Mouse (Mus musculus): ENCODE data around the gene Brip1. TPM values are rescaled to one million over a fixed set of nuclear protein-coding genes. Genes with fewer than 3 reads are reported as not detected.

Gene Brip1
- polyA plus RNA-seq, 1 experiment from 2014 or later: 1.4 TPM

DNA sequence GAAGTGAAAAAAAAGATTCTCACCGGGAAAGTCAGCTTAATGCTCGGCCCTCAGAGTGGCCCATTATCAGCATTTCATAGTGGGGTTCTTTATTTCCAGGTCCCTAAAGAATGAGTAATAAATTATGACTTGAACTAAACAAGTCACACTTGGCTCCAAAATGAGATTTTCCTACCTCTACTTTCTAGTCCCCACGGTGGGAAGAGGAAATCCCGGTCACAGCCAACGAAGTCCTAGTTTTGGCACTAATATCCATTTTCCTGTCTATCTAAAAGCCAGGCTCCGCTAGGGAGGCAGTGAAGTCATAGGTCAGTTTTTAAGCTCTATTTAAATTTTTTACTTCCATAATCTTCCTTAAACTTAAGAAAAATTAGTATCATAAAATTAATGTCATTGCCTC lies 99.8 kb downstream of the Brip1 start:
- Histone ChIP-seq H3K36me3 (no peaks in the 10 kb centered on the region), H3K4me3 (no peak overlapping the region), H3K9ac (no peak overlapping the region), H3K9me3 (no peaks in the 10 kb centered on the region), H3K27me3 (no peaks in the 10 kb centered on the region), H3K4me1 (replicated peaks) (no peaks in the 10 kb centered on the region), H3K4me2 (no peak overlapping the region), H3K27ac (replicated peaks) (no peak overlapping the region)
- WGBS: 75% methylated on average over 6 of the region's 6 CpGs
- no peak for ATAC-seq (ENCODE audit: low read depth)

DNA sequence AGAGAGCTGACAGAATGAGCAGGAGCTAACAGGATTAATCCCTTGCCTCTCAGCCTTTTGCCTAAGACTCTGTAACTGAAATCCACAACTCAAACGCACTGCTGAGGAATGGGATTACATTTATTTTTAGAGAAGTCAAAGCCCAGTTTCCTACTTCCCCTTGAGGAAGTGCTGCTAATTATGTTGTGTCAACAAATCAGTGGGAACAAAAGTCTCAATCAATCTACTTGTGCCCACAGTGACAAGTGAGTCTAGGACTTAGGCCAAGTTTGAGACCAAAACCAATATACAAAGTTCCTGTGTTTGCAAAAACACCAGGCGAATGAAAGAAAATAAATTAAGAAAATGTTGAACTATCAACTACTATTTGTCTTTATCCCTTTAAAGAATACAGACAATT lies 101.7 kb downstream of the Brip1 start:
- 76% methylated on average over 2 of the region's 2 CpGs for WGBS
- no peak for ATAC-seq (ENCODE audit: low read depth)
- H3K27ac ChIP-seq (replicated peaks): no peak overlapping the region
- no peak overlapping the region for H3K9ac ChIP-seq
- no peaks in the 10 kb centered on the region for H3K4me1 ChIP-seq (replicated peaks)
- no peaks in the 10 kb centered on the region for H3K9me3 ChIP-seq
- no peak overlapping the region for H3K4me3 ChIP-seq
- no peak overlapping the region for H3K4me2 ChIP-seq
- no peaks in the 10 kb centered on the region for H3K27me3 ChIP-seq
- no peaks in the 10 kb centered on the region for H3K36me3 ChIP-seq

DNA sequence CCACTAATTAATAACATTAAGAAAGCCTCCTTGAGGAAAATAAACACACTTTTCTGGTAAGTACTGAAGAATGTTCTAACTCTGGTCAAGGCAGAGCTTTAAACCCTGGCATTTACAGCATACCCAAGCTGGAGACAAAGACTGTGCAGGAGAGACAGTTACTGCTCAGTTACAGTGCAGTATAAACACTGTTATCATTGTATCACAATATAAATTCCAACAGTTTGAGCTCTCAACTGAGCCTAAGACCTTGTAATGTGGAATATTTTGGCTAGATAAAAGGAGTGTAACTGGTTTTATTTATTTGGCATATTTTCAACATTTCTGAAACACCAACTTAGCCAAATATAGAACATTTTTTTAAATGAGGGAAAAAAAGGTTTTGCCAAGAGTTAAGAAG lies 112.2 kb downstream of the Brip1 start:
- Histone ChIP-seq H3K36me3 (no peaks in the 10 kb centered on the region), H3K27ac (replicated peaks) (no peak overlapping the region), H3K9me3 (no peaks in the 10 kb centered on the region), H3K4me1 (replicated peaks) (no peaks in the 10 kb centered on the region), H3K9ac (no peak overlapping the region), H3K4me2 (no peak overlapping the region), H3K4me3 (no peak overlapping the region), H3K27me3 (no peaks in the 10 kb centered on the region)
- ATAC-seq (ENCODE audit: low read depth): no peak

DNA sequence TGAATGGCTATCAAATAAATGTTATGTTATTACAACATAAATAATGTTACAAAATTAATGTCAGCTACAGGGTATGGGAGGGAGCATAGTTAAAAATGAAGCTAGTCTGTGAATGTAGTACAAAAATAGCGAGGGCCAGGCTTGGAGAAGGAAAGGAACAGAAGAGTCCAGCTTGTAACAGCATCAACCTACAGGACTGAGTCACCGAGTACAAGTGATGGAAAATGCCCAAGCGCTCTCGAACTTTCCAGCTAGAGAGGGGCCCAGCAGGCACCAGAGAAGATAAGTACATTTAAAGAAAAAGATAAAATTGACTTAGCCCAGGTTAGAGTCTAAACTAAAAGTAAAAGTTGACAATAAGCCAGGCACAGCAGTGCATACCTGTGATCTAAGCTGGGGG lies 116.5 kb downstream of the Brip1 start:
- Histone ChIP-seq H3K4me2 (no peak overlapping the region), H3K27ac (replicated peaks) (no peak overlapping the region), H3K4me3 (no peak overlapping the region), H3K4me1 (replicated peaks) (peaks cover 6% of the 10 kb centered on the region; the same call in 1 of the 2 replicates), H3K9me3 (no peaks in the 10 kb centered on the region), H3K36me3 (no peaks in the 10 kb centered on the region), H3K27me3 (no peaks in the 10 kb centered on the region), H3K9ac (no peak overlapping the region)
- no peak for ATAC-seq (ENCODE audit: low read depth)
- WGBS: 86% methylated on average over 4 of the region's 4 CpGs

DNA sequence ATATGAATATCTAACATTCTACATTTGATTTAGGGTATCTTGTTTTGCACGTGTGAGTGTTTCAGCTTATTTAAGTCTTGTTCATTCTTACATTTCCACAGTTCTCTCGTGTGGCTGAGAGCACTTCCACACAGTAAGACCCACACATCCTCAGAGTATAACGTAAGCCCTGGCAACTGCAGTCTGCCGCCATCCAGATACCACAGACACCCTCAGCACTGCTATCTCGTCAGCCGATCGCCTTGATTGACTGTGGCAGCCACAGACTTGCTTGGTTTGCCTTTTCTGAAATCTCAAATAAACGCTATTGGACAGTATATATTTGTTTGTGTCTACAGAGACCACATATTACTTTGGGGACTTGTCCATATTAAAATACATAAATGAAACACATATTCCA lies 123.0 kb downstream of the Brip1 start:
- Histone ChIP-seq H3K36me3 (no peaks in the 10 kb centered on the region), H3K4me3 (no peak overlapping the region), H3K9me3 (no peaks in the 10 kb centered on the region), H3K9ac (no peak overlapping the region), H3K27ac (replicated peaks) (no peak overlapping the region), H3K4me1 (replicated peaks) (no peaks in the 10 kb centered on the region), H3K4me2 (no peak overlapping the region), H3K27me3 (no peaks in the 10 kb centered on the region)
- ATAC-seq (ENCODE audit: low read depth): no peak
- 87% methylated on average over 8 of the region's 8 CpGs for WGBS

DNA sequence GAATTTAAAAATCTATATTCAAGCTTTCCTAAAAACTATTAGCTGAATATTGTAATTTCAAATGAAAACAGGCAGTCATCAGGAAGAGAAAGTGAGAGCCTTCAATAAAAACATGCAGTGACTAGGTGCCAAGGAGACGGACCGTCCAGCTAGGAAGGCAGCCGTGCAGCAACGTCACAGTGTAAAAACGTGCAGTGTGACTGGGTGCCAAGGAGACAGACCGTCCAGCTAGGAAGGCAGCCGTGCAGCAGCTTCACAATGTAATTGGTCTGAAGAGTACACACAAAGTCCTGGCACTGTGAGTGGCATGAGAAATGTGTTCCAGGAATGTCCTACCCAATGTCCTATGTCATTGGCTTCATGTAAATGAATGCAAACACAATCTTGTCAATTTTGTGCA lies 124.0 kb downstream of the Brip1 start:
- H3K4me3 ChIP-seq: no peak overlapping the region
- H3K4me1 ChIP-seq (replicated peaks): no peaks in the 10 kb centered on the region
- no peaks in the 10 kb centered on the region for H3K36me3 ChIP-seq
- H3K27me3 ChIP-seq: no peaks in the 10 kb centered on the region
- H3K27ac ChIP-seq (replicated peaks): no peak overlapping the region
- WGBS: 85% methylated on average over 7 of the region's 7 CpGs
- no peaks in the 10 kb centered on the region for H3K9me3 ChIP-seq
- H3K9ac ChIP-seq: no peak overlapping the region
- H3K4me2 ChIP-seq: no peak overlapping the region
- ATAC-seq (ENCODE audit: low read depth): no peak

DNA sequence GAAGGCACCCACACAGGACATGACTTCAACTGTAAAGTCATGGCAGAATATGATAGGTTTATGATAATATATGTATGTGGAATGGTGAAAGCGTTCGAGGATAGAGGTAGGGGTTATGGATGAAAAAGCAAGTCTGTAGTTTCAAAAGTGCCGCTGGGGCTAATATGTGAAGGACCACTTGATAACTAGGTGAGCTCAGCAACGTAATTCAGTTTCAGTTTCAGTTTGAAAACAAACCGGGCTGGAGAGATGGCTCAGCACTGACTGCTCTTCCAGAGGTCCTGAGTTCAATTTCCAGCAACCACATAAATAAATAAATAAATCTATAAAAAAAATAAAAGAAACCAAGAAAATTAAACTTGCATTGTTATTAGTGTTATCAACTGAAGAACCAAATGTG lies 124.6 kb downstream of the Brip1 start:
- Histone ChIP-seq H3K9me3 (no peaks in the 10 kb centered on the region), H3K36me3 (no peaks in the 10 kb centered on the region), H3K4me3 (no peak overlapping the region), H3K27me3 (no peaks in the 10 kb centered on the region), H3K9ac (no peak overlapping the region), H3K4me1 (replicated peaks) (no peaks in the 10 kb centered on the region), H3K27ac (replicated peaks) (no peak overlapping the region), H3K4me2 (no peak overlapping the region)
- 94% methylated on average over 5 of the region's 5 CpGs for WGBS
- ATAC-seq (ENCODE audit: low read depth): no peak

DNA sequence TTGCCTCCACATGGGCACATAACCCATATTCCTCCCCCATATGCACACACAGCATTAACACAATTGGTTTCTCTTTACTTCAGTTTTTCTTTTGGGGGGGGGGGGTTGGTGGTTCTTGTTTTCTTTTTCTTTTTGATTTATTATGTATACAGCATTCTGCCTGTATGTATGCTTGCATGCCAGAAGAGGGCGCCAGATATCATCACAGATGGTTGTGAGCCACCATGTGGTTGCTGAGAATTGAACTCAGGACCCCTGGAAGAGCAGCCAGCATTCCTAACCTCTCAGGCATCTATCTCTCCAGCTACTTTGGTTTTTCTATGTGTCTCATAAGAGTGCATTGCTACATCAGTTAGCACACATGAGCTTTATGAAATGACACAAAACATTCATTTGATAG lies 125.6 kb downstream of the Brip1 start:
- no peak overlapping the region for H3K4me3 ChIP-seq
- no peaks in the 10 kb centered on the region for H3K27me3 ChIP-seq
- H3K9ac ChIP-seq: no peak overlapping the region
- H3K9me3 ChIP-seq: no peaks in the 10 kb centered on the region
- no peaks in the 10 kb centered on the region for H3K4me1 ChIP-seq (replicated peaks)
- H3K4me2 ChIP-seq: no peak overlapping the region
- H3K36me3 ChIP-seq: no peaks in the 10 kb centered on the region
- 90% methylated on average over 1 of the region's 1 CpGs for WGBS
- ATAC-seq (ENCODE audit: low read depth): no peak
- no peak overlapping the region for H3K27ac ChIP-seq (replicated peaks)

DNA sequence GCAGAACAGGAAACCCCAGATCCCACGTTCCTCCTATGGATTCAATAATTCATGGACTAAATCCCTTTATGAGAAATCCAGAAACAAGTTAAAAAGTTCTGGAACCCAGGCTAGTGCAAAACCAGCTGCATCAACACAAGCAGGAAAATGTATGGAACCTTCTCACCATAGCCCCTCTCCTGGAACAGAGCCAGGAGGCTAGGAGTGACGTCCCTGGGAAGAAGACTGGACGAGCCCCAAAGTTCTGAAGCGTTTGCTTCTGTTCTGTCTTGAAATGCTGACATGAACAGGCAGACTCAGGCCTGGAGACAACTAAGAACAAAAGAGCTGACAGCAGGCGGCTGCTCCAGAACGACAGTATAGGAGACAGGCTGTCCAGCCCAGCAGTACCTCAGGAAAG lies 132.3 kb downstream of the Brip1 start:
- WGBS: 56% methylated on average over 6 of the region's 6 CpGs
- Histone ChIP-seq H3K27me3 (no peaks in the 10 kb centered on the region), H3K27ac (replicated peaks) (no peak overlapping the region), H3K9ac (no peak overlapping the region), H3K36me3 (no peaks in the 10 kb centered on the region), H3K4me1 (replicated peaks) (no peaks in the 10 kb centered on the region), H3K9me3 (no peaks in the 10 kb centered on the region), H3K4me2 (no peak overlapping the region), H3K4me3 (no peak overlapping the region)
- ATAC-seq (ENCODE audit: low read depth): no peak

DNA sequence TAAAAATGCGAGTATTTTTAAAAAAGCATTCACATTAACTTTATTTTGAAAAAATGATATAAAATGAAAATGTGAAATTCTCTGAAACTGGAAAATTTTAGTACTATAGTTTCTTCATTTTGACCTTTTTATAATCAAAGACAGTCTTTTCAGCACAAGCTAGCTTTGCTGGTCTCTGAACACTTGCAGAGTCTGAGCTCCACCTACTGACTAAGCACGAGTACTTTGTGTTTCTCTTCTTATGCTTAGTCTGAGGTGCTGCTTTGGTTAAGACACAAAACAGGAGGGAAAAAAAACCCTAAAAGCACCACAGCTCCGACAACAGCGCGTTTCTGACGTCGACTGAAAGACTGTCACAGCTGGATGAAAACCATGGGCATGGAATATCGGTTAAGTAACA lies 133.8 kb downstream of the Brip1 start:
- Histone ChIP-seq H3K9me3 (no peaks in the 10 kb centered on the region), H3K4me3 (no peak overlapping the region), H3K27ac (replicated peaks) (no peak overlapping the region), H3K27me3 (no peaks in the 10 kb centered on the region), H3K36me3 (no peaks in the 10 kb centered on the region), H3K4me1 (replicated peaks) (no peaks in the 10 kb centered on the region), H3K9ac (no peak overlapping the region), H3K4me2 (no peak overlapping the region)
- ATAC-seq (ENCODE audit: low read depth): no peak
- WGBS: 77% methylated on average over 8 of the region's 8 CpGs

DNA sequence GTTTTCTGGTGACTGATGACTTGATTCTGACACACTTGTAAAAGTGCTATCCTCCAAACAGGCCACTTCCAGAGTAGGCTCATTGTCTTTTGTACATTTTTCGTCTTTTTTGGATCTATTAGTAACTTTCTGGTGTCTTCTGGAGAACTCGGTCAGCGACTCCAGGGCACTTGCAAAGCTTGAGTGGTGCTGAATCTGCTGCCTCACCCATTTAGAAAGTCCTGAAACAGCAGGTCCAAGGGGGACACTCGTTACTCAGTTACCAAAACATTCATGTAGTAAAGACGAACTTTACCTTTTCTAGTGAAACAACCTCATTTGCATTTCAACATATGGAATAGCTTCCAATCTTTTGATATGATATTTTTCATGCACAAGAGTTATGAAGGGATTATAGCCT lies 136.1 kb downstream of the Brip1 start:
- Histone ChIP-seq H3K9ac (no peak overlapping the region), H3K4me2 (no peak overlapping the region), H3K9me3 (no peaks in the 10 kb centered on the region), H3K4me3 (no peak overlapping the region), H3K27ac (replicated peaks) (no peak overlapping the region), H3K4me1 (replicated peaks) (no peaks in the 10 kb centered on the region), H3K36me3 (no peaks in the 10 kb centered on the region), H3K27me3 (no peaks in the 10 kb centered on the region)
- ATAC-seq (ENCODE audit: low read depth): no peak
- whole genome bisulfite sequencing: 89% methylated on average over 5 of the region's 5 CpGs

DNA sequence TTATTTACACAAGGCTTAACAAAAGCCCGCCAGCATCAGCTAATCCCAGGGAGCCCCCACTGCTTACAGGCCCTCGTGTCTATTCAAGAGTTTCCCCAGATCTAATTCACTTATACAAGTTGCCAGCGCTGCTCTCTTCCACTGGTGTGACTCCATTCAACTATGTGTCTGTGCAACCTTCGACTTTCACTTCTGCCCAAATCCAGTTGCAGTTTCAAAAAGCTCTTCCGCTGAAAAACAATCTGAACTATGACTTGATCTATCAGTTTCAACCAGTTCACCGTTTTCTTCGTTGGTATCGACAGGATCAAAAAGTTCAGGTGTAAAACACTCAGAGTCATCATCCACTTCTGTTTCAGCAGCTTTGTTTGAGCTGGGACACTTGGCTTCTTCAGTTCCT lies 139.8 kb downstream of the Brip1 start:
- Histone ChIP-seq H3K4me2 (no peak overlapping the region), H3K36me3 (no peaks in the 10 kb centered on the region), H3K9ac (no peak overlapping the region), H3K27ac (replicated peaks) (no peak overlapping the region), H3K9me3 (no peaks in the 10 kb centered on the region), H3K4me3 (no peak overlapping the region), H3K4me1 (replicated peaks) (no peaks in the 10 kb centered on the region), H3K27me3 (no peaks in the 10 kb centered on the region)
- ATAC-seq (ENCODE audit: low read depth): no peak
- 91% methylated on average over 8 of the region's 8 CpGs for WGBS

DNA sequence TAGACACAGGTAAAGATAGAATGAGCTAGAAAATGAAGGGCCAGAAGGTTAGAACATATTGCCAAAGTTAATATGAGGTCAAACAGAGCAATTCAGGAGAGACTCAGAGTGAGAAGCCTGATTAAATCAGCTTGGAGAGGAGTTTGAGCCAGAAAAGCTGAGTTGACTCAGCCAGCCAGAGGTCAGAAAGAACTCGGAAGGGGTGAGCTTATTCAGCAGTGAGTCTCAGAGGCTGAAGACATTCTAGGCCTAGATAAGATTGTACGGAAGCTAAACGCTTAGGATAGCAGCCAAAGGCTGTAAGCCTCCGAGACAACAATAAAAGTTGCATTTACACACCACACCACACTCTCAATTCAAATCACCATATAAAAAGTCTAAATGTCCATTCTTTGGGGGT lies 141.9 kb downstream of the Brip1 start:
- H3K9ac ChIP-seq: no peak overlapping the region
- 83% methylated on average over 4 of the region's 4 CpGs for WGBS
- no peak overlapping the region for H3K27ac ChIP-seq (replicated peaks)
- no peaks in the 10 kb centered on the region for H3K36me3 ChIP-seq
- no peaks in the 10 kb centered on the region for H3K4me1 ChIP-seq (replicated peaks)
- no peak for ATAC-seq (ENCODE audit: low read depth)
- H3K9me3 ChIP-seq: no peaks in the 10 kb centered on the region
- no peaks in the 10 kb centered on the region for H3K27me3 ChIP-seq
- no peak overlapping the region for H3K4me2 ChIP-seq
- H3K4me3 ChIP-seq: no peak overlapping the region

DNA sequence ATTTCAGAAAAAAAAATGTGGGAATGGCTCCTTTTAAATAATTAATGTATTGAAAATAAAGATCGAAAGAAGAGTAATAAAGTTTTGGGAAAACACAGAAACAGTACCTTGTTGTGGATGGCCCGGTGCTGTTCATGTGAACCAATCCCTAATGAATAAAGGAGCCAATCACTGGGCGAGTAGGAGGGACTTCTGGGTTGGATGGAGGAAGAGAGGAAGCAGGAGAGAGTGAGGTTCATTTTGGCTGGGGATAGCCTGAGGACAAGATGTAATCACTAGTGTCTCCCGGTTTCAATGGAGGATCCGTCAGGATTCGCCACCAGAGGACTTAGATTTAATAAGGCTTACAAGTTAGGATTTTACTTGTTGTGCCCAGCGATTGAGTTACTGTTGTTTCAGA lies 145.2 kb downstream of the Brip1 start:
- Histone ChIP-seq H3K4me3 (no peak overlapping the region), H3K9ac (no peak overlapping the region), H3K9me3 (no peaks in the 10 kb centered on the region), H3K4me2 (no peak overlapping the region), H3K36me3 (no peaks in the 10 kb centered on the region), H3K27me3 (no peaks in the 10 kb centered on the region), H3K4me1 (replicated peaks) (0 out of 2 replicates have a peak, but pooled peaks cover 6% of the 10 kb centered on the region), H3K27ac (replicated peaks) (no peak overlapping the region)
- no peak for ATAC-seq (ENCODE audit: low read depth)
- 78% methylated on average over 7 of the region's 7 CpGs for WGBS
